Mouse (Mus musculus) heart, postnatal 4 days (tissue): ENCODE data around the gene Trem3. TPM values are rescaled to one million over a fixed set of nuclear protein-coding genes. Genes with fewer than 3 reads are reported as not detected.

Source experiments
- DNase-seq: peaks from one replicate; pipeline ENCODE4 v3.0.0; 2021
- total RNA-seq, 2 experiments: library from RNA; stranded (reverse); gene quantifications; 2 replicates each; pipeline ENCODE4 v1.2.3; 2021

Gene Trem3
- total RNA-seq = under 1 TPM in 1 of 2 experiments, not detected in 1; 0.29 TPM

- DNase-seq = no peak
These were observed at the start of gene Trem3 for GRCm38 (mm10) chr17:48247221-48247928. Gene Trem3, plus strand, starts transcription at chr17:48247777.

- no peak for DNase-seq
These were observed 44.5 kb upstream of the Trem3 start for GRCm38 (mm10) chr17:48203086-48203485.

GRCm38 (mm10) chr17:48212596-48212995, 35.0 kb upstream of the Trem3 start:
- no peak for DNase-seq

- no peak for DNase-seq
These were observed 34.1 kb upstream of the Trem3 start for GRCm38 (mm10) chr17:48213511-48213910.

- DNase-seq = no peak
These were observed 32.1 kb upstream of the Trem3 start for GRCm38 (mm10) chr17:48215429-48215828.

GRCm38 (mm10) chr17:48230680-48231079, 16.9 kb upstream of the Trem3 start:
- no peak for DNase-seq

GRCm38 (mm10) chr17:48232518-48232917, 15.1 kb upstream of the Trem3 start, which contains the start of gene Trem1:
Gene Trem1, plus strand, starts transcription at chr17:48232768.
- no peak for DNase-seq

GRCm38 (mm10) chr17:48233789-48234188, 13.8 kb upstream of the Trem3 start:
- DNase-seq = no peak

GRCm38 (mm10) chr17:48234550-48234949, 13.0 kb upstream of the Trem3 start:
- no peak for DNase-seq

- no peak for DNase-seq
These were observed 11.7 kb upstream of the Trem3 start for GRCm38 (mm10) chr17:48235773-48236370.

GRCm38 (mm10) chr17:48237621-48238020, 10.0 kb upstream of the Trem3 start:
- DNase-seq = no peak

GRCm38 (mm10) chr17:48249039-48249438, 1.5 kb downstream of the Trem3 start:
- DNase-seq = no peak

GRCm38 (mm10) chr17:48249501-48249900, 1.9 kb downstream of the Trem3 start:
- DNase-seq = no peak

GRCm38 (mm10) chr17:48250631-48251030, 3.1 kb downstream of the Trem3 start:
- DNase-seq = no peak

- DNase-seq = no peak
These were observed 9.0 kb downstream of the Trem3 start for GRCm38 (mm10) chr17:48256575-48256974.

- no peak for DNase-seq
These were observed 14.3 kb downstream of the Trem3 start for GRCm38 (mm10) chr17:48261868-48262267.

- DNase-seq = no peak
These were observed 16.3 kb downstream of the Trem3 start, which contains the start of gene Treml4 for GRCm38 (mm10) chr17:48263741-48264362. Gene Treml4, plus strand, starts transcription at chr17:48264295.

GRCm38 (mm10) chr17:48264662-48265061, 17.1 kb downstream of the Trem3 start:
- no peak for DNase-seq

GRCm38 (mm10) chr17:48266138-48266537, 18.6 kb downstream of the Trem3 start:
- no peak for DNase-seq

- DNase-seq = no peak
These were observed 19.2 kb downstream of the Trem3 start for GRCm38 (mm10) chr17:48266610-48267304.

GRCm38 (mm10) chr17:48267591-48267990, 20.0 kb downstream of the Trem3 start:
- no peak for DNase-seq

GRCm38 (mm10) chr17:48268276-48268675, 20.7 kb downstream of the Trem3 start:
- DNase-seq = no peak

GRCm38 (mm10) chr17:48269833-48270232, 22.3 kb downstream of the Trem3 start:
- DNase-seq = no peak
